Mouse (Mus musculus): ENCODE results near the gene Pigl. TPM values are rescaled to one million over a fixed set of nuclear protein-coding genes. Genes with fewer than 3 reads are reported as not detected.

The Pigl gene
- polyA plus RNA-seq, 1 experiment from 2014 or later = 13.8 TPM

GRCm38 (mm10) chr11:62540167-62540566 lies 81.9 kb downstream of the Pigl start:
- ATAC-seq (replicated peaks; ENCODE audit: low FRiP score) (no peak), DNase-seq (ENCODE audit: low spot score) (no peak)
- Histone ChIP-seq H3K27ac (ENCODE audit: low read depth, low read length) (no peak overlapping the region), H3K4me3 (ENCODE audit: low read depth, low read length) (no peak overlapping the region), H3K4me2 (ENCODE audit: low read depth, low read length, severe bottlenecking) (no peak overlapping the region), H3K4me1 (replicated peaks; ENCODE audit: control insufficient read depth, insufficient read depth, low read length) (no peaks in the 10 kb centered on the region), H3K36me3 (ENCODE audit: control insufficient read depth, insufficient read depth, low read length) (no peaks in the 10 kb centered on the region), H3K27me3 (ENCODE audit: control insufficient read depth, insufficient read depth, low read length) (no peaks in the 10 kb centered on the region; the same call in 1 of the 2 replicates), H3K9me3 (ENCODE audit: control insufficient read depth, low read length) (no peaks in the 10 kb centered on the region), H3K9ac (ENCODE audit: low read length) (no peak overlapping the region)
- WGBS = 82% methylated on average over 7 of the region's 7 CpGs

GRCm38 (mm10) chr11:62540969-62541368 lies 82.7 kb downstream of the Pigl start:
- H3K4me3 ChIP-seq (ENCODE audit: low read depth, low read length) = no peak overlapping the region
- no peak for ATAC-seq (replicated peaks; ENCODE audit: low FRiP score)

GRCm38 (mm10) chr11:62541581-62541980 lies 83.3 kb downstream of the Pigl start:
- H3K9ac ChIP-seq (ENCODE audit: low read length) = no peak overlapping the region
- H3K4me3 ChIP-seq (ENCODE audit: low read depth, low read length) = no peak overlapping the region
- H3K4me2 ChIP-seq (ENCODE audit: low read depth, low read length, severe bottlenecking) = no peak overlapping the region
- no peak for ATAC-seq (replicated peaks; ENCODE audit: low FRiP score)
- no peak for DNase-seq (ENCODE audit: low spot score)
- no peaks in the 10 kb centered on the region for H3K36me3 ChIP-seq (ENCODE audit: control insufficient read depth, insufficient read depth, low read length)
- WGBS = 85% methylated on average over 8 of the region's 8 CpGs
- no peaks in the 10 kb centered on the region; the same call in 1 of the 2 replicates for H3K27me3 ChIP-seq (ENCODE audit: control insufficient read depth, insufficient read depth, low read length)
- H3K9me3 ChIP-seq (ENCODE audit: control insufficient read depth, low read length) = no peaks in the 10 kb centered on the region
- H3K4me1 ChIP-seq (replicated peaks; ENCODE audit: control insufficient read depth, insufficient read depth, low read length) = no peaks in the 10 kb centered on the region
- no peak overlapping the region for H3K27ac ChIP-seq (ENCODE audit: low read depth, low read length)

More at GRCm38 (mm10) chr11:62540969-62541368, 82.7 kb downstream of the Pigl start:
- Histone ChIP-seq H3K4me2 (ENCODE audit: low read depth, low read length, severe bottlenecking) (no peak overlapping the region), H3K27me3 (ENCODE audit: control insufficient read depth, insufficient read depth, low read length) (no peaks in the 10 kb centered on the region; the same call in 1 of the 2 replicates), H3K9ac (ENCODE audit: low read length) (no peak overlapping the region), H3K27ac (ENCODE audit: low read depth, low read length) (no peak overlapping the region), H3K9me3 (ENCODE audit: control insufficient read depth, low read length) (no peaks in the 10 kb centered on the region), H3K4me1 (replicated peaks; ENCODE audit: control insufficient read depth, insufficient read depth, low read length) (no peaks in the 10 kb centered on the region), H3K36me3 (ENCODE audit: control insufficient read depth, insufficient read depth, low read length) (no peaks in the 10 kb centered on the region)
- DNase-seq (ENCODE audit: low spot score) = no peak
- 61% methylated on average over 2 of the region's 2 CpGs for WGBS

DNA sequence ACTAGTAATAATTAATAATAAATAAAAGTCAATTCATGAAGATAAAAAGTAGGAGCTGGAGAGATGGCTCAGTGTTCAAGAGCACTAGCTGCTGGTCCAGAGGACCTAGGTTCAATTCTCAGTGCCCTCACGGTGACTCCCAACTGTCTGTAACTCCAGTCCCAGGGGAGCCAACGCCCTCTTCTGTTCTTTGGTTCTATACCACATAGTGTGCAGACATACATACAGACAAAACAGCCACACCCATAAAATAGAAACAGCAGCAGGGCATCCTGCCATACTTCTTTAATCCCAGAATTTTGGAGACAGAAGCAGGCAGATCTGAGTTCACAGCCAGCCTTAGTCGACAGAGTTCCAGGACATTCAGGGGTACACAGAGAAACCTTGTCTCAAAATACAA lies 85.7 kb downstream of the Pigl start:
- 91% methylated on average over 3 of the region's 3 CpGs for WGBS

GRCm38 (mm10) chr11:62549782-62550181 lies 91.5 kb downstream of the Pigl start:
- Histone ChIP-seq H3K27me3 (ENCODE audit: control insufficient read depth, insufficient read depth, low read length) (no peaks in the 10 kb centered on the region), H3K9me3 (ENCODE audit: control insufficient read depth, low read length) (no peaks in the 10 kb centered on the region), H3K4me2 (ENCODE audit: low read depth, low read length, severe bottlenecking) (peak overlapping the region; percentile 84), H3K27ac (ENCODE audit: low read depth, low read length) (peak overlapping the region; percentile 94; the same call in 1 of the 2 replicates), H3K36me3 (ENCODE audit: control insufficient read depth, insufficient read depth, low read length) (peaks cover 8% of the 10 kb centered on the region; the same call in 1 of the 2 replicates), H3K4me3 (ENCODE audit: low read depth, low read length) (peak overlapping the region; percentile 74), H3K9ac (ENCODE audit: low read length) (peak overlapping the region; percentile 99), H3K4me1 (replicated peaks; ENCODE audit: control insufficient read depth, insufficient read depth, low read length) (peaks cover 10% of the 10 kb centered on the region; the same call in 1 of the 2 replicates)
- ATAC-seq (replicated peaks; ENCODE audit: low FRiP score) (no peak), DNase-seq (ENCODE audit: low spot score) (no peak)
- WGBS = 38% methylated on average over 5 of the region's 5 CpGs

More for the DNA sequence above, 85.7 kb downstream of the Pigl start:
- DNase-seq (ENCODE audit: low spot score) (no peak), ATAC-seq (replicated peaks; ENCODE audit: low FRiP score) (no peak)
- Histone ChIP-seq H3K27me3 (ENCODE audit: control insufficient read depth, insufficient read depth, low read length) (no peaks in the 10 kb centered on the region; the same call in 1 of the 2 replicates), H3K9me3 (ENCODE audit: control insufficient read depth, low read length) (no peaks in the 10 kb centered on the region), H3K4me2 (ENCODE audit: low read depth, low read length, severe bottlenecking) (no peak overlapping the region), H3K36me3 (ENCODE audit: control insufficient read depth, insufficient read depth, low read length) (no peaks in the 10 kb centered on the region), H3K27ac (ENCODE audit: low read depth, low read length) (no peak overlapping the region), H3K4me1 (replicated peaks; ENCODE audit: control insufficient read depth, insufficient read depth, low read length) (0 out of 2 replicates have a peak, but pooled peaks cover under 1% of the 10 kb centered on the region), H3K4me3 (ENCODE audit: low read depth, low read length) (no peak overlapping the region), H3K9ac (ENCODE audit: low read length) (no peak overlapping the region)

DNA sequence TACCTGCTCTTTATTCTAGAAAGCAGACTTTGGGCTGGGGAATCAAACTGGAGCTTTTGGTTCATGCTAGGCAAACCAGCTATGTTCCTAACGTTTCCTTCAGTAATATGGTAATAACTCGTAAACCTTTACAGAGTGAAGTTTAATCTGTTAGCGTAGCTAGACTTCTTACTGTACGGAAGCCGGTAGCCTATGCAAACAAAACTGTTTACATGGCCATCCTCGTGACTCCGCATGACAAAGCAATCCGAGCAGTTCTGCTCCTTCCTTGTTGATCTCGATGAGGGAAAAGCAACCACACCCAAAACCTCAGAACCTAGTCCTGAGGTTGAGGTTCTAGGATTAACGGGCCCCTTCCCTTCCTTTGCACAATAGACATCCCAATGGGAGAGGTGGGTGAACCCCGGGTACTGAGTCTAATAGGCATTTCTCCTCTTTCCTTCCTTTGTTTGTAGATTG lies 92.0 kb downstream of the Pigl start:
- no peak for DNase-seq (ENCODE audit: low spot score)
- H3K9ac ChIP-seq (ENCODE audit: low read length) = peak overlapping the region; percentile 99
- peaks cover 13% of the 10 kb centered on the region; the same call in 1 of the 2 replicates for H3K4me1 ChIP-seq (replicated peaks; ENCODE audit: control insufficient read depth, insufficient read depth, low read length)
- peak overlapping the region; percentile 94 for H3K27ac ChIP-seq (ENCODE audit: low read depth, low read length)
- peak overlapping the region; percentile 74 for H3K4me3 ChIP-seq (ENCODE audit: low read depth, low read length)
- H3K27me3 ChIP-seq (ENCODE audit: control insufficient read depth, insufficient read depth, low read length) = no peaks in the 10 kb centered on the region
- no peak; the same call in 1 of the 2 replicates for ATAC-seq (replicated peaks; ENCODE audit: low FRiP score)
- peaks cover 8% of the 10 kb centered on the region; the same call in 1 of the 2 replicates for H3K36me3 ChIP-seq (ENCODE audit: control insufficient read depth, insufficient read depth, low read length)
- H3K9me3 ChIP-seq (ENCODE audit: control insufficient read depth, low read length) = no peaks in the 10 kb centered on the region
- 9% methylated on average over 11 of the region's 11 CpGs for WGBS
- H3K4me2 ChIP-seq (ENCODE audit: low read depth, low read length, severe bottlenecking) = peak overlapping the region; percentile 84

- peak; percentile 100 for DNase-seq (ENCODE audit: low spot score)
- H3K4me1 ChIP-seq (replicated peaks; ENCODE audit: control insufficient read depth, insufficient read depth, low read length) = peaks cover 13% of the 10 kb centered on the region; the same call in 1 of the 2 replicates
- peak within 1 kb of the TSS; percentile 74 for H3K4me3 ChIP-seq (ENCODE audit: low read depth, low read length)
- peak within 1 kb of the TSS; percentile 99 for H3K9ac ChIP-seq (ENCODE audit: low read length)
- no peaks in the 10 kb centered on the region for H3K27me3 ChIP-seq (ENCODE audit: control insufficient read depth, insufficient read depth, low read length)
- peak within 1 kb of the TSS; percentile 94 for H3K27ac ChIP-seq (ENCODE audit: low read depth, low read length)
- peaks cover 8% of the 10 kb centered on the region; the same call in 1 of the 2 replicates for H3K36me3 ChIP-seq (ENCODE audit: control insufficient read depth, insufficient read depth, low read length)
- peak; percentile 96 for ATAC-seq (replicated peaks; ENCODE audit: low FRiP score)
- no peaks in the 10 kb centered on the region for H3K9me3 ChIP-seq (ENCODE audit: control insufficient read depth, low read length)
- under 1% methylated on average over 40 of the region's 40 CpGs for WGBS
- H3K4me2 ChIP-seq (ENCODE audit: low read depth, low read length, severe bottlenecking) = peak within 1 kb of the TSS; percentile 84
Measured at GRCm38 (mm10) chr11:62550727-62551225, 92.5 kb downstream of the Pigl start, which contains the start of gene Ubb. Ubb (plus strand) TSS chr11:62551171.

- peak overlapping the region; percentile 74 for H3K4me3 ChIP-seq (ENCODE audit: low read depth, low read length)
- H3K27ac ChIP-seq (ENCODE audit: low read depth, low read length) = peak overlapping the region; percentile 80
- H3K9ac ChIP-seq (ENCODE audit: low read length) = peak overlapping the region; percentile 86
- ATAC-seq (replicated peaks; ENCODE audit: low FRiP score) (peak; percentile 89), DNase-seq (ENCODE audit: low spot score) (peak; percentile 95)
- H3K4me1 ChIP-seq (replicated peaks; ENCODE audit: control insufficient read depth, insufficient read depth, low read length) = peaks cover 13% of the 10 kb centered on the region; the same call in 1 of the 2 replicates
- peaks cover 8% of the 10 kb centered on the region; the same call in 1 of the 2 replicates for H3K36me3 ChIP-seq (ENCODE audit: control insufficient read depth, insufficient read depth, low read length)
- H3K9me3 ChIP-seq (ENCODE audit: control insufficient read depth, low read length) = no peaks in the 10 kb centered on the region
- under 1% methylated on average over 58 of the region's 58 CpGs for WGBS
- no peaks in the 10 kb centered on the region for H3K27me3 ChIP-seq (ENCODE audit: control insufficient read depth, insufficient read depth, low read length)
- peak overlapping the region; percentile 84 for H3K4me2 ChIP-seq (ENCODE audit: low read depth, low read length, severe bottlenecking)
Measured at GRCm38 (mm10) chr11:62551226-62552119, 93.2 kb downstream of the Pigl start.

Data from forebrain, embryonic 11.5 days (tissue).